Mouse (Mus musculus) hindbrain, embryonic 13.5 days (tissue): Measurements from ENCODE around the gene Cdk5. TPM values are rescaled to one million over a fixed set of nuclear protein-coding genes. Genes with fewer than 3 reads are reported as not detected.

ENCODE experiments used
- ATAC-seq: fragments of 200-750 bp; cut with Nextera tagmentation; 2 replicates; pipeline ENCODE4 v1.8.0; 2017; ENCODE audit warnings: moderate TSS enrichment; ENCODE audit not compliant: low FRiP score
- H3K27ac ChIP-seq: fragments of 300-500 bp; sonication (generic); 2 replicates; pipeline ENCODE4 v1.5.1; 2015; ENCODE audit warnings: inconsistent platforms, mild to moderate bottlenecking, moderate library complexity
- H3K27me3 ChIP-seq: fragments of 300-500 bp; sonication (generic); 2 replicates; pipeline ENCODE4 v1.6.1; 2015; ENCODE audit warnings: mild to moderate bottlenecking, inconsistent platforms
- H3K36me3 ChIP-seq: fragments of 300-500 bp; sonication (generic); 2 replicates; pipeline ENCODE4 v1.6.1; 2015; ENCODE audit warnings: mild to moderate bottlenecking, inconsistent platforms
- H3K4me1 ChIP-seq: fragments of 300-500 bp; sonication (generic); replicated peaks from 2 replicates; pipeline ENCODE4 v1.6.1; 2015; ENCODE audit warnings: inconsistent platforms
- H3K4me2 ChIP-seq: fragments of 300-500 bp; sonication (generic); 2 replicates; pipeline ENCODE4 v1.6.1; 2015; ENCODE audit warnings: inconsistent platforms, mild to moderate bottlenecking, moderate library complexity
- H3K4me3 ChIP-seq: fragments of 300-500 bp; sonication (generic); 2 replicates; pipeline ENCODE4 v1.5.1; 2015; ENCODE audit warnings: mild to moderate bottlenecking, inconsistent platforms
- H3K9ac ChIP-seq: fragments of 300-500 bp; sonication (generic); 2 replicates; pipeline ENCODE4 v1.6.1; 2015; ENCODE audit warnings: mild to moderate bottlenecking, inconsistent platforms
- H3K9me3 ChIP-seq: fragments of 300-500 bp; sonication (generic); 2 replicates; pipeline ENCODE4 v1.6.1; 2016; ENCODE audit warnings: inconsistent platforms
- WGBS: fragments of 180-500 bp; shearing (Covaris S2); methylation state at CpG from one replicate; pipeline ENCODE4 v1.1.7; 2015; 5-methylcytosine and 5-hydroxymethylcytosine counted together
- polyA plus RNA-seq: library from polyadenylated mRNA; unstranded; fragments of >200 nt; fragmentation: Nextera tagmentation; extraction: Ambion mirVana; gene quantifications from 2 replicates; pipeline ENCODE4 v1.2.1, GENCODE M21; 2015

Cdk5 gene
- polyA plus RNA-seq, 1 experiment from 2014 or later = 104 TPM

DNA sequence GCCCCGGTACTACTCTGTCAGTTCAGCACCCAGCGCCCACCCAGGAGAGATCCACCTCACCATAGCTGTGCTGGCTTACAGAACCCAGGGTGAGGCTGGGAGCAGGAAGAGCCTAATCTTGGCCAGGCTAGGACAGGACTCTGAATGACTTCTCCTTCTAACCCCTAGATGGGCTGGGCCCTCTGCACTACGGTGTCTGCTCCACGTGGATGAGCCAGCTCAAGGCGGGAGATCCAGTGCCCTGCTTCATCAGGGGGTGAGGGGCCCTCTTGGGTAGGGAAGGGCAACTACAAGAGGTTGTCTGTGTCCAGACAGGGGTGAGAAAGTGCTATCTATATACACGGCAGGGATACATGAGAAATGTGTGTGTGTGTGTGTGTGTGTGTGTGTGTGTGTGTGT lies 41.8 kb downstream of the Cdk5 start:
- no peaks in the 10 kb centered on the region for H3K36me3 ChIP-seq
- no peak overlapping the region for H3K4me2 ChIP-seq
- H3K9ac ChIP-seq = no peak overlapping the region
- 78% methylated on average over 6 of the region's 6 CpGs for WGBS
- no peaks in the 10 kb centered on the region for H3K9me3 ChIP-seq
- H3K27ac ChIP-seq = no peak overlapping the region
- peaks cover 24% of the 10 kb centered on the region for H3K4me1 ChIP-seq
- no peak for ATAC-seq
- H3K4me3 ChIP-seq = no peak overlapping the region
- H3K27me3 ChIP-seq = peaks cover 22% of the 10 kb centered on the region

DNA sequence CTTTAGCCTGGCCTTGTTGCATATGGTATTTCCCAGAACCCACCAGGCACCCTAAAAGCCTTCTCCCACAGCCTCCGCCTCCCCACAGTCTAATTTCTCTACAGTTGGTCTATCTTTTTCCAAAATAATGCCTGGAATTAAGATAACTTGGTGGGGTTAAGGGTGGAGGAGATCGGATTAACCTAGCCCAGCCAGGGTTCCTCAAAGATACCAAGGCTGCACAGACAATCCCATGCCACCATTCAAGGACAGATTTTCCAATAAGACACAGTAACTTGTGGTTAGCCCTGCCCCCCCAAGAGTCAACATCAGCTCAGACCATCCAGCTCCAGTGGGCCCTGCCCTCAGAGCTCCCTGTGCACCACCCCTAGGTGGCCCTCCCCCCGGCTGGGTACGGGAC lies 42.8 kb downstream of the Cdk5 start:
- H3K9me3 ChIP-seq = no peaks in the 10 kb centered on the region
- peaks cover 24% of the 10 kb centered on the region for H3K4me1 ChIP-seq
- no peak overlapping the region for H3K4me2 ChIP-seq
- WGBS = 95% methylated on average over 4 of the region's 4 CpGs
- ATAC-seq = no peak
- H3K27me3 ChIP-seq = peaks cover 12% of the 10 kb centered on the region
- H3K4me3 ChIP-seq = no peak overlapping the region
- H3K27ac ChIP-seq = no peak overlapping the region
- no peak overlapping the region for H3K9ac ChIP-seq
- no peaks in the 10 kb centered on the region for H3K36me3 ChIP-seq

DNA sequence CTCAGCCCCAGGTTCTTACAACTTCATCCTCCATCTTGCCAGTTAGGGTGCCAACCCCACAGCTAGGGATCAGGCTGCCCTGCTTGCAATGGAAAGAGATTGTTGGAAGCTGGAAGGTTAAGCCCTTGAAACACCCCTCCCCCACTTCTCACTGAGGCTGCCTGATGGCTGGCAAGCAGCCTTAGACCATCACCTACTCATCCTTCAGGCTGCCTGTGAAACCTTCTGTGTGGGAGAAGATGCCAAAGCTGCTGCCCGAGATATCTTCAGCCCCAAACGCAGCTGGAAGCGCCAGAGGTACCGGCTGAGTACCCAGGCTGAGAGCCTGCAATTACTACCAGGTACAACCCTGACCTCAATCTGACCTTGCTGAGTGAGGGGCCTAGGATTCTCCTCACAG lies 43.8 kb downstream of the Cdk5 start:
- Histone ChIP-seq H3K9me3 (no peaks in the 10 kb centered on the region), H3K27me3 (peaks cover 2% of the 10 kb centered on the region; the same call in 1 of the 2 replicates), H3K27ac (no peak overlapping the region), H3K4me1 (peaks cover 24% of the 10 kb centered on the region), H3K9ac (no peak overlapping the region), H3K36me3 (no peaks in the 10 kb centered on the region), H3K4me3 (no peak overlapping the region), H3K4me2 (no peak overlapping the region)
- 83% methylated on average over 4 of the region's 4 CpGs for WGBS
- ATAC-seq = no peak

DNA sequence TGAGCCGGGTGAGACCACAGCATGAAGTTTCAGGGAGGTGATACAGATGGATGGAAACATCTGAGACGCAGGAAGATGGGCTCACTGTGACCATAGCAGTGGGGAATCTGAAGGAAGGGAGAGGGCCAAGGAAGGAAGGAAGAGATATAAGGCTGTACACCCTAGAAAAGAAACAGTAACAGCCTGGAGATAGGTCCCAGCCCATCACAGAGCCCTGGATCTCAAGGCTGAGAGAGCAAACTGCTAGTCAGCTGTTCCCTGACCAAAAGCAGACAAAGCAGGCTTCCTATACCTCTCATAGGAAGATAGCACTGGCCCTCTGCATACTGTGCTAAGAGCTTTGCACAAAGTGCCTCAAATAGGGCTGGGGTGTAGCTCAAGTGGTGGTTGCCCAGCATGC lies 44.6 kb downstream of the Cdk5 start:
- H3K27ac ChIP-seq = no peak overlapping the region
- H3K27me3 ChIP-seq = no peaks in the 10 kb centered on the region
- no peak overlapping the region for H3K4me2 ChIP-seq
- H3K36me3 ChIP-seq = no peaks in the 10 kb centered on the region
- 86% methylated on average over 2 of the region's 2 CpGs for WGBS
- H3K4me3 ChIP-seq = no peak overlapping the region
- ATAC-seq = no peak
- H3K9ac ChIP-seq = no peak overlapping the region
- peaks cover 20% of the 10 kb centered on the region for H3K4me1 ChIP-seq
- H3K9me3 ChIP-seq = no peaks in the 10 kb centered on the region

DNA sequence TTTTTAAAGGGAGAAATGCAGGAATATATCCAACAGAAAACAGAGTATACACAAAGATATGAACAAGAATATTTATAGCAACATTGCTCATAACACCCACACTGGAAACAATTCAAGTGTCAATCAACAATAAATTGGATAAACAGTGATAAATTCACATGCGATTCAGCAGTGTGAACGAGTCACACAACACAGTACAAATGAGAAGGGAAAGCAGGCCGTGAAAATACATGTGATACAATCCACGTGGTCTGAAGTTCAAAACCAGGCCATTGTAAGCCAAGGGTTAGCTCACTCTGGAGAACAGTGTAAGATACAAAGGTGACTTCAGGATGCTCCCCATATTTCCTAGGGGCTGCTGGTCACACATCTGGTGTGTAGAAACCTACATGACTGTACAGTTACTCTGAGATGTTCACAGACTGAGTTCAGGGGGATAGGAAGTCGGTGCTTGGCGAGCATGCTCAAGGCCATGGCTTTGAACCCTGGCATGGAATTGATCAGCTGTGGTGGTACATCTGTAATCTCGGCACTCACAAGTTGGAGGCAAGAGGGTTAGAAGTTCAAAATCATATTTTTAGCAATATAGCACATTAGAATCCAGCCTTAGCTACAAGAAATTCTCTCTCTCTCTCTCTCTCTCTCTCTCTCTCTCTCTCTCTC lies 48.5 kb downstream of the Cdk5 start:
- WGBS = 85% methylated on average over 7 of the region's 7 CpGs
- H3K9me3 ChIP-seq = no peaks in the 10 kb centered on the region
- no peak for ATAC-seq

DNA sequence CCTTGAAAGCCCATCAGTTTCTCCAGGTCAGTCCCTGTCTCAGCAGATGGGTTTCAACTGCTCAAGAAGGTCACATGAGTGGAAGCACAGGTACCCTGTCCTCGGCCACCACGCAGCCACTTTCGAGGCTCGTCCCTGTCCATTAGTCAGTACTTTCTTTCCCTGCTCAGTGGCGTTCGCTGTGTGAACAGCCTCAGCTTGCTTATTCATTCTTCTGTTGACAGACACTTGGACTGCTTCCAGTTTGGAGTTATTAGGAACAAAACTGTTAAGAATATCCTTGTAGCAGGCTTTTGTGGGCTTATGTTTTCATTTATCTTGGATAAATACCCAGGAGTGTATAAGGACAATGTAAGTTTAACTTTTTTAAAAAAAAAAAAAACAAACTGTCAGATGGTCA lies 49.1 kb downstream of the Cdk5 start:
- Histone ChIP-seq H3K27ac (no peak overlapping the region), H3K9me3 (no peaks in the 10 kb centered on the region), H3K9ac (no peak overlapping the region), H3K4me3 (no peak overlapping the region), H3K4me1 (peaks cover 4% of the 10 kb centered on the region; the same call in 1 of the 2 replicates), H3K4me2 (no peak overlapping the region), H3K27me3 (no peaks in the 10 kb centered on the region), H3K36me3 (no peaks in the 10 kb centered on the region)
- WGBS = 55% methylated on average over 6 of the region's 6 CpGs
- ATAC-seq = no peak

More for the DNA sequence above, 48.5 kb downstream of the Cdk5 start:
- Histone ChIP-seq H3K4me2 (no peak overlapping the region), H3K4me3 (no peak overlapping the region), H3K9ac (no peak overlapping the region), H3K27me3 (no peaks in the 10 kb centered on the region), H3K36me3 (no peaks in the 10 kb centered on the region), H3K27ac (no peak overlapping the region), H3K4me1 (peaks cover 8% of the 10 kb centered on the region; the same call in 1 of the 2 replicates)

DNA sequence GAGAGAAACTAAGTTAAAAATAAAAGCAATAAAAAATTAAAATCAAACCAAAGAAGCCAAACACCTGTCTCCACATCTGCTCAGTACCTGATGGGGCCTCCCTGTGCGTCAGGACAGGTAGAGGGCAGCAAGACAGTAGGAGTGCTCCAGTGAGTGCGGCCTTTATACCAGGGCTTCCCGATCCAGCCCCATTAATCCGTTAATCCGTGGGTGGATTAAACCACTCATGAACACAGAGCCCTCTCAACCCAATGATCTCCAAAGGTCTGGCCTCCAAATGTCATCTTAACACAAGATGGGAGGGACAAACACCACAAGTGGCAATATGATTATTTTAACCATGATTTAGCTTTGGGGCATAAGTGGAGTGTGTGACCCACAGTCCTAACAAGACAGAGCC lies 49.5 kb downstream of the Cdk5 start:
- no peak for ATAC-seq
- 80% methylated on average over 5 of the region's 5 CpGs for WGBS
- Histone ChIP-seq H3K4me2 (no peak overlapping the region), H3K36me3 (no peaks in the 10 kb centered on the region), H3K9me3 (no peaks in the 10 kb centered on the region), H3K4me1 (peaks cover 4% of the 10 kb centered on the region; the same call in 1 of the 2 replicates), H3K4me3 (no peak overlapping the region), H3K27ac (no peak overlapping the region), H3K27me3 (no peaks in the 10 kb centered on the region), H3K9ac (no peak overlapping the region)

DNA sequence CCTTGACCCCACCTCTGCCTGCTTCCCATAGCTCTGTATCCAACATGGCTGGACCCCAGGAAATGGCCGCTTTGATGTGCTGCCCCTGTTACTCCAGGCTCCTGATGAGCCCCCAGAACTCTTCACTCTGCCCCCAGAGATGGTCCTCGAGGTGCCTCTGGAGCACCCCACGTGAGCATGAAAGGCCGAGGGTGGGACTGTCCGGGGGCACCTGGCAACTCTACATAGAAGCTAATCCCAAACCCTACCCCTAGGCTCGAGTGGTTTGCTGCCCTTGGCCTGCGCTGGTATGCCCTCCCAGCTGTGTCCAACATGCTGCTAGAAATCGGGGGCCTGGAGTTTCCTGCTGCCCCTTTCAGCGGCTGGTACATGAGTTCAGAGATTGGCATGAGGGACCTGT lies 53.6 kb downstream of the Cdk5 start:
- ATAC-seq = no peak
- Histone ChIP-seq H3K9ac (no peak overlapping the region), H3K27me3 (no peaks in the 10 kb centered on the region), H3K4me3 (no peak overlapping the region), H3K36me3 (no peaks in the 10 kb centered on the region), H3K9me3 (no peaks in the 10 kb centered on the region), H3K27ac (no peak overlapping the region), H3K4me1 (peaks cover 4% of the 10 kb centered on the region; the same call in 1 of the 2 replicates), H3K4me2 (no peak overlapping the region)
- WGBS = 80% methylated on average over 9 of the region's 9 CpGs

Other genes with a start within 250 kb of the Cdk5 start
- gene Kcnh2, start 71.9 kb downstream of the Cdk5 start, polyA plus RNA-seq = 12.8 and 14.2 TPM in 2 replicates
- gene Nos3, start 58.7 kb downstream of the Cdk5 start, polyA plus RNA-seq = 9.8 and 10.2 TPM in 2 replicates
- gene Atg9b, start 31.4 kb downstream of the Cdk5 start, polyA plus RNA-seq = 0.57 and 0.93 TPM in 2 replicates
- 45.7 and 48.7 TPM in 2 replicates for gene Abcb8, start 29.9 kb downstream of the Cdk5 start, polyA plus RNA-seq
- gene Asic3, start 10.1 kb downstream of the Cdk5 start, polyA plus RNA-seq = 0.94 and 1.3 TPM in 2 replicates
- gene Slc4a2, start 307 bp upstream of the Cdk5 start, polyA plus RNA-seq = 22.5 and 28.5 TPM in 2 replicates
- 88.1 and 96.1 TPM in 2 replicates for gene Fastk, start 21.8 kb upstream of the Cdk5 start, polyA plus RNA-seq
- 51.9 and 57.4 TPM in 2 replicates for gene Tmub1, start 24.3 kb upstream of the Cdk5 start, polyA plus RNA-seq
- 47.8 and 50.3 TPM in 2 replicates for gene Agap3, start 28.6 kb upstream of the Cdk5 start, polyA plus RNA-seq
- gene Gbx1, start 103.7 kb upstream of the Cdk5 start, polyA plus RNA-seq = 4.6 and 5.1 TPM in 2 replicates
- gene Asb10, start 117.4 kb upstream of the Cdk5 start, polyA plus RNA-seq = 0.16 and 0.49 TPM in 2 replicates
- gene 4931409K22Rik, start 133.3 kb upstream of the Cdk5 start, polyA plus RNA-seq = 0.12 and 0.19 TPM in 2 replicates
- 91.6 and 92.3 TPM in 2 replicates for gene Abcf2, start 153.9 kb upstream of the Cdk5 start, polyA plus RNA-seq
- gene Chpf2, start 163.2 kb upstream of the Cdk5 start, polyA plus RNA-seq = 17.4 and 19.9 TPM in 2 replicates
- 86.2 and 87.6 TPM in 2 replicates for gene Smarcd3, start 200.9 kb upstream of the Cdk5 start, polyA plus RNA-seq